Mouse (Mus musculus) adrenal gland, adult 8-10 months (tissue): ENCODE data around the gene Gm17416. TPM values are rescaled to one million over a fixed set of nuclear protein-coding genes. Genes with fewer than 3 reads are reported as not detected.

Source experiments
- DNase-seq: peaks from one replicate; pipeline ENCODE4 v3.0.0; 2022
- total RNA-seq, 4 experiments: library from RNA; stranded (reverse); gene quantifications; 2 replicates each; pipeline ENCODE4 v1.2.4; 2022

Gene Gm17416
- not detected for total RNA-seq

DNA sequence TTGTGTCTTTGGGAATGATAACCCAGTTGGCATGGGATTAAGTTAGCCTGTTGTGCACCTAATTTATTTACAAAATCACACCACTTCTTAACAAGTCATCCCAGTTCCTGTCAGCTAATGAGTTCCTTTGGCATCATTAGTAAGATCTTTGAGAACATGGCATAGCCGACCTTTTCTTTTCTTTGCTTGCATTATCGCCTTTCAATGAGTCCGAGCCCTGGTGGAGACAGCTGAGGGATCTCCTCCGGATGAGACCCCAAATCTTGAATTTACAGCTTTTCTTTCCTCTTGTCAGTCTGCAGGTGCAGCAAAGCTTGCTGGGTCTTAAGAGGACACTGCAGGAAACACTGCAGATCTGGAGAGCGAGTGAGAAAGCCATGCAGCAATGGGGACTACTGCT lies at the start of gene Gm17416:
Gene Gm17416 (plus strand): TSS at position 301 of the 400 bp plus-strand sequence.
- DNase-seq, result no peak

DNA sequence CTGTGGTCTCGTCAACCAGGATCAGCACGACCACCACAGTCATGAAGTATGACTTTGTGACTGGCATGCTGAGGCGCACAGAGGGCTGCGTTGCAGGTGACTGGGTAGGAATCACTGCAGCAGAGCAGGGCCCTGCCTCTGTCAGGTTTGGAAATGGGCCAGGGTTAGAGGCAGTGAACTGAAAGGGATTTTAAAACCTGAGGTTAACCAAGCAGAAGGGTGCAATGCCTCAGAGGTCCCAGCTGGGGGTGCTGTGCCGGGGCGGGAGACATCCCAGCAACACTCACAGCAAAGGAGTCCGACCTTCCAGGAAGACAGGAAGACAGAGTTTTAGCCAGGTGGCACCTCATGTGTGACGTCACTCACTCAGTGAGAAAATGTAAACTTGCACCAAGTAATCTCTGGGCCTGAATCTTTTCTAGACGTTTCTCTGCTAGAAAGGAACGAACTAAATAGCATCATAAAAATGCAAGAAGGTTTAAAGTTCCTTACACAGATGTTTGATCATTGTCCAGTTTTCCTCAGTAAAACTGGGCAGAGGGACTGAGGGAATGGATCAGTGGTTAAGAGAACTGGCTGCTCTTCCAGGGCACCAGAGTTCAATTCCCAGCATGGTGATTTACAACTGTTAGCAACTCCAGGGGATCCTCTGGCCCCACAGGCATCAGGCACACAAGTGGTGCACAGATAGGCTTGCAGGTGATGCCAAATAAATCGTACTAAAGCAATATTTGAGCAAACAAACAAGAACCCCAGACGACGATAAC lies 29.0 kb upstream of the Gm17416 start, which contains the start of gene Defb29:
Gene Defb29 (minus strand): TSS at position 155 of the 767 bp plus-strand sequence.
- no peak for DNase-seq

GRCm38 (mm10) chr2:152541979-152542378 lies 27.2 kb upstream of the Gm17416 start:
- DNase-seq, result no peak

DNA sequence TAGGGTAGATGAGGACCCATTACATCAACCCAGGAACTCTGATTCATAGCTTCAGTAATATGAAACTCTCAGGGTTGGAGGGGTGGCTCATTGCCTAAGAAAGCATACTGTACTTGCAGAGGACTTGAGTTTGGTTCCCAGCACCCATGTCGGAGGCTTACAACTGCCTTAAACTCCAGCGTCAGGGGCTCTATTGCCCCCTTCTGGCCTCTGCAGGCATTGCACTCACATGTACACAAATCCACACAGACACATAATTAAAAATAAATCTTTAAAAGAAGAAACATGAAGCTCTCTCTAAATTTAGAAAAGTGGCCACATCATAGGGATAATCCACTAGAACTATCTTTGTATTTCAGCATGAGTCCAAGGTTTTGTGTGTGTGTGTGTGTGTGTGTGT lies 26.2 kb upstream of the Gm17416 start:
- no peak for DNase-seq

- no peak for DNase-seq
Observed at GRCm38 (mm10) chr2:152543478-152543877, 25.7 kb upstream of the Gm17416 start.

GRCm38 (mm10) chr2:152544691-152545090 lies 24.4 kb upstream of the Gm17416 start:
- peak; percentile 32 for DNase-seq

DNA sequence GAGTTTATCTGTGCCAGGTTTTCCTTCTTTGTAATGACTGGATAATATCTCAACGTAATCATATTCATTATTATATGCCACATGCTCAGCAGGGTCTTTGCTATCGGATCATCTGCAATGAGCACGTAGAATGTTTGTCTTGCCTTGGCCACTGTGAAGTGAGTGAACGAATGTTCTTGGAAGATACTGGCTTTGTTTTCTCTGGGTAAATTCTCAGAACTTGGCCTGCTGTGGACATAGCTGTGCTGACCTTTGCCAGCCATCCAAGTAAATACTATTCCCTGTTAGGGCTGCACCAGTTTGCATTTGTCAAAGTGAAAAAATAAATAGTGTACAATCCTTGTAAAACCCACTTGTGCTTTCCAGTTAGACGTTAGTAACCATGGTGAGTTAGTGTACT lies 21.0 kb upstream of the Gm17416 start:
- DNase-seq, result no peak

- DNase-seq, result peak; percentile 31
Observed at GRCm38 (mm10) chr2:152553774-152554423, 15.2 kb upstream of the Gm17416 start.

- DNase-seq, result no peak
Observed at GRCm38 (mm10) chr2:152556655-152557054, 12.5 kb upstream of the Gm17416 start.

- DNase-seq, result no peak
Observed at GRCm38 (mm10) chr2:152569881-152570280, 743 bp downstream of the Gm17416 start.

DNA sequence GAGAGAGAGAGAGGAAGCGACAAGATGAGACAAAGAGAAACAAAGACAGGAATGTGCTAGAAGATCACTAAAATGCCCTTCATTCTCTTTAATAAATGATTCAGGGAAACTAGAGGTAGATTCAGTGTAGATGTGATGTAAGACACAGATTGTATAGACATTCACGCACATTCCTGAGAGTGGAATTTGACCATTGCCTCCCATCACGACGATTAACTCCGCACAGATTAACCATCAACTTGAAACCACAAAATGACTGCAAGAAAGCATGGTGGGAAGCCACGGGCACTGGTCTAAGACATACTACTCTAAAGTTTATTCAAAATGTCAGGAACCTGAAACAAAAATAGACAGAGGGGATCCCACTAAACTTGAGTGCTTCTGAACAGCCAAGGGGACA lies 1.2 kb downstream of the Gm17416 start:
- no peak for DNase-seq

DNA sequence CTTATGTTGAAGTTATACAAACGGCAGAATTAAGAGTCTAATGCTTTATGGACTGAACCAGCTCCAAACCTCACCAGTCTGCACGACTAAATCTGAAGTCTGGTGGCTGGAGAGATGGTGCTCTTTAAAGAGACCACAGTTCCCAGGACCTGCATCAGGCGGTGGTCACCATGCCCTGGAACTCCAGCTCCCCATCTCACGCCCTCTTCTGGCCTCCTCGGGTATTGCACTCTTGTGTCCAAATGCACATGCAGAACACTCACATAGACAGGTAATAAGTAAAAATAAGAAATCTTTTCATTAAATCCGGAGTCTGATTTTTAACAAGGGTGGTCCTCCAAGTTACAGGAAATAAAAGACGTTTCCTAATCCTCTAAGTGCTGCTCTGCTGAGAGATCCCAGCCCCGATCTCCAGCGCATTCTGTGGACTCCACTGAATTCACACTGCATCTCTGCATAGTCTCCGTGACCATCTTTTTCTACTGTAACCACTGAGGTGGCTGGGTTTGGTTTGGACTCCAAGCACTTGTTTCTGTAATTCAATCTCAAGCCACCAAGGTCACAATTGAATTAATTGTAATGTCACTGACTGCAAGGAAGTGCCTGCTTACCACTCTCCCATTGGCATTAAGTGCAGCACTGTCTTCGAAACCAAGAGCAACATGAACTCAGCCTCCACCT lies 3.1 kb downstream of the Gm17416 start, which contains the start of gene Defb21:
Gene Defb21 (plus strand): TSS at position 631 of the 681 bp plus-strand sequence.
- no peak for DNase-seq

DNA sequence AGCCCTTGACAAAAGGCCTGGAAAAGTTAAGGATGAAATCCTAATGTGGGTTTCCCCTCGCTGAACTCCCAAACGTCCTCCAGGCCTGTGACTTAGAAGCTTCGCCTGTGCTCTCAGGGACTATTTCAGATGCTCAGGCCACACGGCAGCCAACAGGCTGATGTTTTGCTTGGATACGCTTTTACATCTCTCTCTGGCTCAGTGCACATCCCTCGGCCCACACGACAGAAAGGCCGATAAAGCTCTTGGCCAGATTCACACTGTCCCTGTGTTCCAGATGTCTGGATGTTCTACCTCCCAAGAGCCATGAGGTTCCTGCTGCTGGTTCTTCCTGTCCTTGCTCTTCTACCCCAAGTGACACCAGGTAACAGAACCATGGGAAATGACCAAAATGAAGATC lies 4.3 kb downstream of the Gm17416 start:
- no peak for DNase-seq

GRCm38 (mm10) chr2:152580107-152580506 lies 11.0 kb downstream of the Gm17416 start, which contains the start of gene Defb19:
Gene Defb19, minus strand, starts transcription at chr2:152580312.
- peak; percentile 12 for DNase-seq

GRCm38 (mm10) chr2:152580612-152581011 lies 11.5 kb downstream of the Gm17416 start:
- DNase-seq, result no peak

- peak; percentile 9 for DNase-seq
Observed at GRCm38 (mm10) chr2:152586926-152587560, 17.9 kb downstream of the Gm17416 start.

DNA sequence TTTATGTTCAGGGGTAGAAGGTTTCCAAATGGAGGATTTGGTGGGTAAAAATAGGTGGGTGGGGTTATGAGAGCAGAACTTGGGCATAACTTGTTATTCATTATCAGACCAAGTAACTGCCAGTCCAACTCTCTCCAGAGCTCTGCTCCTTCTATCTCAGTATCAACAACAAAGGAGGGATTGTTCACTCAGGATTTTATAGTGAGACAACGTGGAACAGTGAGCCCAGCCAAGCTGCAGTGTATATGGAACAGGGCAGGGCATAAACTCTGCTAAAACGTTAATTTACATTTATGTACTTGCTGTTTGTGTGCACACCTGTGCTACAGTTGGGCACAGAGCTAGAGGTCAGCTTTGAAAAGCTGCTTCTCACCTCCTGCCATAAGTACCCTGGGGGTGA lies 19.3 kb downstream of the Gm17416 start:
- DNase-seq, result no peak

DNA sequence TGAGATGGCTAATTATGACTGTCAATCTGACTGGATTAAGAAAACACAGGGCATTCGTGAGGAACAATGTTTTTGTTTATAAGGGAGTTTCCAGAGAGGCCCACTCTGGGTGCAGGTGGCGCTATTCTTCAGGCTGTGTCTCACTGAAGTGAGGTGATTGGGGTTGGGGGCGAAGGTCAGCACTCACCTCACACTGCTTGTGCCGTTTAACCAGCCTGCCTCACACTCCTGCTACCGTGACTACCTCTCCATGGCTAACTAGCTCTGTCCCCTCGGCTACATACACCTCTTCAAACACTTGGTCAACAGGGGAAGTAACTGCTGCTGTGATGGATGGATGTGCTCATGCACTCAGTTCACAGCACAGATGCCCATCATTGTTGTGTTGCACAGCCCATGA lies 19.9 kb downstream of the Gm17416 start:
- DNase-seq, result no peak

DNA sequence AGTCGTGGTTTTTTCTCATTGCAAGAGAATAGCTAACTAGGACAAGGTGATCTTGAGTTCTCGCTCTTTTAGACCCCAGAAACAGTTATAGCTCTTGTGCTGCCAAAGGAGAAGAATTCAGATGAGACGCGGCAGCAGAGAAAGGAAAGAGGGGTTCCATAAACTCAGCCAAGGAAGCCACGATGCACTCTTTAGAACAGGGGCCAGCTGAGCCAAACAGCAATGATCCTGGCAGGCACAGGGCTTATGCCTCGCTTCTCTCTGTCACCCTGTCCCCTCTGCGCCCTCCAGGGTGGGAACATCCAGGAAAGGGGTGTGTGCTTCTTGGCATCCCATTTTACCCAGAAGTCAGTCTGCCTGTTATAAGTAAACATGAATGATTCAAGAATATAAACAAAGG lies 30.2 kb downstream of the Gm17416 start, which contains the start of gene Defb45:
Gene Defb45 (minus strand): TSS at position 101 of the 400 bp plus-strand sequence.
- no peak for DNase-seq

- DNase-seq, result no peak
Observed at GRCm38 (mm10) chr2:152600076-152600475, 30.9 kb downstream of the Gm17416 start.

DNA sequence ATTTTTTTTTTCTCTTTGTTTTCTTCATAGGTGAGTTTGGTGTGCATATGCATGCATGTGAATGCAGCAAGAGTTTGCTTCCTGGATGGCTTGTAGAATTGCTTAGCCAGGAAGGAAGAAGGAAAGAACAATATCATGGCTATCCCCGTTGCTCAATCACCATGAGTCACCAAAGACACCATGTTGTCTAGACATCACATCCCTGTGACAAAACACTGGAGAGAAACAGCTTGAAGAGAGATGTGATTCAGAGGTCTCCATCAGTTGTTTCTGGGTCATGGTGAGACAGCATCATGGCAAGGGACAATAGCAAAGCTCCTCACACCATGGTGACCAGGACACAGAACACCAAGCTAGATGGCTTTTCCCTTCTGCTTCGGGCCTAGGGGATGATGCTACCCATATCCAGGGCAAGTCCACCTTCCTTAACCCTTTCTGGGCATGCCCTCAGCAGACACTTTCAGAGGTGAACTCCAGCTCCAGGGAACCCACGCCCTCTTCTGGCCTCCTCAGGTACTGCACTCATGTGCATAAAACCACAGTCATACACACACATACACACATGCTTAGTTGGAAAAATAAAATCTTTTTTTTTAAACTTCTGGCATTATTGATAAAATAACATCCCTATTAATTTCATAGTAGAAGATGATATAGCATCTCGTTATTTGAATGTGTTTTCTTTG lies 32.3 kb downstream of the Gm17416 start:
- DNase-seq, result no peak

- peak; percentile 67 for DNase-seq
Observed at GRCm38 (mm10) chr2:152604057-152604456, 34.9 kb downstream of the Gm17416 start, which contains the start of gene Defb36. Gene Defb36, plus strand, starts transcription at chr2:152604327.
